Mouse (Mus musculus) adrenal gland, adult 18-20 months (tissue): ENCODE results near the gene Il1rl2. TPM values are rescaled to one million over a fixed set of nuclear protein-coding genes. Genes with fewer than 3 reads are reported as not detected.
"Not testable (repeated sequence)": the region's sequence is repeated elsewhere in the genome, so short reads cannot be mapped to it uniquely, and the experiment has no call there.

ENCODE experiments used
- DNase-seq, 2 experiments: peaks; one replicate each; pipeline ENCODE4 v3.0.0; 2021 to 2022; ENCODE audit warnings: low spot score in 2 of 2
- long read RNA-seq, 2 experiments: library from polyadenylated mRNA; stranded (forward); transcript quantifications; one replicate each; pipeline ENCODE4 v2.0.0; 2021
- total RNA-seq, 2 experiments: library from RNA; stranded (reverse); gene quantifications; 1 replicate in 1 of 2; 2 replicates in 1 of 2; pipeline ENCODE4 v1.2.3; 2021

Gene Il1rl2
- total RNA-seq = 1 to 10 TPM; 1.0 to 1.3 TPM
- long read RNA-seq, experiment 1 = 0 reads
- long read RNA-seq, experiment 2 = 0 reads

DNA sequence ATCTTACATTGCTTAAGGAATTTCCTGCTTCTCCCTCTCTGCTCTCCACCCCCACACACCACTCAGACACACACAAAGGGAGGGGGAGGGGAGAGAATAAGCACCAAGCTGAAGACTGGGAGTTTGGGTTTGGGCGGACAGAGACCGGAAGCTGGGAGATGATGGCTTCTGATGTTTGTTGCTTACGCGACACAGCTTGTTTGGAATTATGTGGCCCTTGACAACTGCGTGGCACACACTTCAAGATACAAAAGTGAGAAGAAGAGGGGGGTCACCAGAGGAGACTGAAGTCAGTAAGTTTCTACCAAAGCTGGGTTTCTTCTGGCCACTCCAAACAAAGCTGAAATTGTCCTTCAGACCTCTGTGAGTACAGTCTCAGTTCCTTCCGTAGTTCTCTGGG, at the start of gene Il1rl2:
Il1rl2 (plus strand) TSS at position 154 of the 400 bp plus-strand sequence.
- no peak for DNase-seq

DNA sequence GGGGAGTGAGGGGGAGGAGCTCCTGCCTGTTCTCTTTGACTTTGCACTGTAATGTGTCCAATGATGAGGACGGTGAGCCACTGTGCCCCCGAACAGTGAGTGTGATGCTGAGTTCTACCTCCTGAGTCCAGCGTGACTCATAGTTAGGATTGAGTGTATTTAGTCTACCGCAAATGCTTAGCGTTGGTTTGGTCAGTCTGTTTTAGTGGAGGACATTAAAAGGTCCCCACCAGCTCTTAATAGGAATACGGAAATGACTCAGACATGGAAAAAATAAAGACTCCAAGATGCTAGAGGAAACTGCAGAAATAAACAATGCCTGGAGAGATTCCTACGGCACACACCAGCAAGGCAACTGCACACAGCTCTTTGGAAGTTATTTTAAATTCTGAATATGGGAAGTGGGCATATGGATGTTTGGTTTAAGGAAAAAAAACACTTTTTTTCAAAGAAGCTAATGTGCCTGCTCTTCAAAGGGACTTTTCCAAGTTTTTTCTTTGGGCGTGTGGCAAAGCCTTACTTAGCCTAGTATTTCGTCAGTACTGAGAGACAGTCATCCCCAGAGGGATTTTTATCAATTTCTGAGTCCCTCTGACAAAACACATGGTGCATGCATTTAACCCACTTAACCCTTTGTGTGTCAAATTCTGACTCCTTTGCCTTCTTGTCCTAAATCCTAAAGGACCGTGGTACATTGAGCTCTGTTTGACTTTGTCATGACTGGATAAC, 49.0 kb upstream of the Il1rl2 start:
- DNase-seq = no peak

DNA sequence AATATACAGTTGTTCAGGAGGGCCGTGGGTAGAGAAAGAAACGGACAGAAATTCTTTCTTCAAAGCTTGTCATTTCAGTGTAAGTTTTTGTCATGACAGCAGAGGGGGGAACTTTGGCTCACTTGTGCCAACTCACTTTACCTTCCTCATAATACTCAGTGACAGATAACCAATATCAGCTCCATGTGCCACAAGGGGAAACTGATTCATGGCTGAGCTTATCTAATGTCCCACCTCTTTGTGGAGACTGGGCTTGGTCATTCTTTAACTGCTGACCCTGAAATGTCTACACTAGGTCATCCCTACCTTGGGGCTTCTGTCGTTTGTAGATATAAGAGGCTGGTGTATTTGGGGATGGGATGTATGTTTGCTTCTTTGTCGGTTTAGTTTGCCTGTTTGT, 46.5 kb upstream of the Il1rl2 start:
- DNase-seq = no peak

DNA sequence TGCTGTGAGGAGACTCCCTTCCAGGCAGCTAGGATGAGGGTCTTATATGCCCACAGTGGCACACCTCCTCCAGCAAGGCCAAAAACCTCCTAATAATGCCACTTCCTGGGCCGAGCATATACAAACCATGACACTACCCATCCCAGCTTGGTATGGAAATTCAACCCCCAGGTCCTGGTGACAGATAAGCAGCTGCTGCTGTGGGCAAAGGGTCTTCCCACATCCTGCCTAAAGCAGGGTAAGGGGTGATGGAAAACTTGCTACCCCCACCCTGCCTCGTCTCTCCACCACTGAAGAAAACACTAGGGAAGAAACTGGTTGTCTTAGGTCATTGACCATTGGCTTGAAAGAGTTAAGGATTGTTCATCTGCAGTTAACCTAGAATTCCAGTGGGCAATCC, 45.7 kb upstream of the Il1rl2 start:
- no peak for DNase-seq

DNA sequence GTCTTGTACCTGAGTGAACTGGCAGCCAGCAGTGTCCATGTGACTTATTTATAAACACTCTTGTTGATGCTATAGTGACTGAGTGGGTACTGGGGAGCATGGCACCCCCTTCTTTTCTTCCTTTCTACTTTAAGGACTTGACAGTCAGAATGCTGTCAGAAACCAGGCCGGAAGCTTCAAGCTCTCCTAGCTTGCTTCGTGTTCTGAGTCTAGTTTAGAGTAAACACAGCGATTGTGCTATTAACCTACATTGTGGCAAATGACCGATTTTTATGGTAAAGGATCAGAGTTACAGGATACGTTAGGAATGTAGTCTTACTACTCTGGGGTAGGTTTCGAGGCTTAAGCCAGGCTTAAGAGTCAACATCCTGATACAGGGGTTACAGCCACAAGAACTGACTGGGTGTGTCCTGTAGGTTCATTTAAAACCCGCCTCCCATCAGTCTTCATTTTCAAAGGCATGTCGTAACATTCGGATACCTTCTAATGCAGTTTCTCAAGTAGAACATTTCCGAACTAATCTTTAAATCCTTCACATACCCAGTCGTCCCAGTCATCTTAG, 45.1 kb upstream of the Il1rl2 start:
- no peak for DNase-seq

DNA sequence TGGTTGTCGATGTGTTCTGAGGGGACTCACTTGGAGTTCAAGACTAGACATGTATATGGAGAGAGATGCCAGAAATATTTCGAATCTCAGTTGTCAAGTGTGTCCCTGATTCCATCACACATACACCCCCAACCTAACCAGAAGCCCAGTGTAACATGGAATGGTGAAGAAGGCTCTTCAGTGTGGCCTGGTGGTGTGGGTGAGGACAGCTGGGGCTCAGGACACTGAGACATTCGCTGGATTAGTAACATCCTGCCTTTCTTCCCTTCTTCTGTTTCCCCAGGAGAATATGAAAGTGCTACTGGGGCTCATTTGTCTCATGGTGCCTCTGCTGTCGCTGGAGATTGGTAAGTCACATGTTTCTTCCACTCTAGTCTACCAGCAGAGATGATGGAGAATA, 42.5 kb upstream of the Il1rl2 start:
- no peak for DNase-seq

DNA sequence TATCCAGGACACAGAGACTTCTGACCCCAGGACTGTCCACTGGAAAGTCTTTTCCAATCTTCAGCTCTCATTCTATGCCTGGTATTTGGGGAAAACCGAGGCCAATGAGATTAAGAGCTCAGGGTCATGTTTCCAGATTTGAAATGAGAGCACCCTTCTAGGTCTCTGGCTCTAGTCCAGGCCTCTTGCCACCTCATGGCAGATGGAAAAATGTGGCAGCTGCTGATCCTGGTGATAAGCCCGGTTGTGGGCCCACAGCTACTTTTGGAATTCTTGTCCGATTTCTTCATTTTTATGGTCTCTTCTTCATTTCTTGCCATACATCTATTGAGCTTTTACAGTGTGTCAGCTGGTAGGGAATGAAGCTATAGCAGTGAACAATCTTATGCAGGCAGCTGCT, 42.0 kb upstream of the Il1rl2 start:
- DNase-seq = no peak

DNA sequence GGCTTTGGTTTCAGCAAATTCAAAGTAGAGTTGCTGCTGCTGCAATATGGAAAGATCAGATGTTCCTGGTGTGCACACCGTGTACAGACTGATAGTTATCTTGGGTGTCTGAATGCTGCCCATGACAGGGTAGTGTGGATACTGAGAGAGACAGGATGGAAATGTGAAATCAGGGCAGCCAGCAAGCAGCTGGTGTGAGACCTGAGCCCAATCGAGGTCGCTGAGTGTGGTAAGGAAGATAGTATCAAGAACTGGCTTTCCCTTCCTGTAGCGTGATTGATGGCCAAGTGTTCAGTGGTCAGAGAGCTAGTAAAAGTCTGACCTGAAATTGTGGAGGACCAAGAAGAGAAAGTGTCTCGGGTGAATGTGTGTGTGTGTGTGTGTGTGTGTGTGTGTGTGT, 40.4 kb upstream of the Il1rl2 start:
- DNase-seq = no peak

DNA sequence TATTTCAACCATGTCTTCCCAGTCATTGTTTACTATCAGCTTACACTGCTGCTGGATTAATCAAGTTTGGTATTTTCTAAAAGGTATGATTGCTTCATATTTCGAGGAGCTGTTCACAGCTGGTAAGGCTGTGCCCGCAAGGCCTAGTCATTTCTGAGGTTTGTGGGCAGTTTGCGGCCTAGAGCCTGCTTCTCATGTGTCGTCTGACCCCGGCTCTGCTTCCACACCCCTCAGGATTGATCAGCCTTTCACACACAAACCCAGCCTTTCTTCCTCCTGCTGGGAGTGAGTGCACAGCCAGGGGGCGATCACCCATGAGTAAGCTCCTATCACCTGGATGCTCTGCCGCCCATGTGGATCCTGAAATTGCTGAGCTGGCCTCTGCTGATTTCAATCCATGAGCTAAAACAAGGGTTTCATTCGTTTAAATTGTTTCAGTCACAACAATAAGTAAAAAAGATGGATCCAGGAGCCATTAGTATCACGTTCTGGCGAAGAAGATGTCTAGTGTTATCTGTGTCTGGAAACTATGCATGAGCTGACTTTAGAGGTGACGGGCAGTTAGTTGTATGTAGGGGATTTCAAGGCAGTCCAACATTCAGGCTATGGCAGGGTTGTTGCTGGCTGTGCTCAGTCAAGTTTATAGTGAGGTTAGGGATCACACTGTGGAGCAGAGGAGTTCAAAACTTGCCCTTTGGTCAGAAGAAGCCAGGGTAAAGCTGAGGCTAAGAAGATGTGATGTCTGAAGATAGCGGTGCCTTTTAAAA, 33.7 kb upstream of the Il1rl2 start:
- no peak for DNase-seq

DNA sequence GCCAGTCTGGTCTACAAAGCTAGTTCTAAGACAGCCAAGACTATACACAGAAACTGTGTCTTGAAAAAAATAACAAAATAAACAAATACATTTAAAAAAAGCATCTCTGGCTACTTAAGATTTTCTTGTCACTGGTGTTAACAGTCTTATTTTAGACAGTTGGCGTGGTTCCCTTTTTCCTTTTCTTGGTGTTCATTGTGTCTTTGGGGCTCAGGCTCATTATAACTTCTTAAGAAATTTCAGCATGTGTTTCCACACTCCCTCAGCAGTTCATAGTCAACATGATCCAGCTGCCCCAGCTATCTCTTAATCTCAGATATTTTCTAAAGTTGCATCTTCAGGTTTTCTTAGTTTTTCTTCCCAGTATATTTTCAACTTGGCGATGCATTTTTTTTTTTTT, 32.2 kb upstream of the Il1rl2 start:
- DNase-seq = no peak

DNA sequence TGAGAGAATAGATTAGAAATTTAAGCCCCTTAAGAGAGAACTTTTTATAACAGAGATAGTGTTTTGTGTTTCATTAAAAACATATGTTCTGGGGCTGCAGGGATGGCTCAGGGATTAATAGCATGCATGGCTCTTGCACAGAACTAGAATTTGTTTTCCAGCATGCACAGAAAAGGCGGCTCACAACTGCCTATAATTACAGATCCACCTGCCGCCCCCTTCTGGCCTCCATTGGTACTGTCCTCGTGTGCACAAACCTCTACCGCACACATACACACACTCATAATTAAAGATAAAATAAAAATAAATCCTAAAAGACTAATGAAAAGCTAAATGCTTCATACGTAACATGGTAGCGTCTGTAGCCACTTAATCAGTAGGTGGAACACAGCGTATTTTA, 30.5 kb upstream of the Il1rl2 start:
- DNase-seq = no peak

DNA sequence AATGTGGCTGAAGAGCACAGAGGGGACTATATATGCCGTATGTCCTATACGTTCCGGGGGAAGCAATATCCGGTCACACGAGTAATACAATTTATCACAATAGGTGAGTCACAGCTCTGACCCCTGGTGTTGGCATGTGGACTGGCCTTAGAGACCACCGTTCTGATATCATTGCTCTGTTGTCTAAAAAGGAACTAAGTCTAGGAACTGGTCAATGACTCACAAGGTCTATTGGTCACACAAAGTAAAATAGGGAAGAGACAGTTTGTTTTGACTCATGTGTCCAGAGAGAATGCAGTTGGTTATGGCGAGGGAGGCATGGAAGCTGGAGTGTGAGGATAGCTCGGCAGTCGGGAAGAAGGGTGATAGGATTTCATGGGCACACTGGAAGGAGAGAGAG, 29.6 kb upstream of the Il1rl2 start:
- DNase-seq = no peak

DNA sequence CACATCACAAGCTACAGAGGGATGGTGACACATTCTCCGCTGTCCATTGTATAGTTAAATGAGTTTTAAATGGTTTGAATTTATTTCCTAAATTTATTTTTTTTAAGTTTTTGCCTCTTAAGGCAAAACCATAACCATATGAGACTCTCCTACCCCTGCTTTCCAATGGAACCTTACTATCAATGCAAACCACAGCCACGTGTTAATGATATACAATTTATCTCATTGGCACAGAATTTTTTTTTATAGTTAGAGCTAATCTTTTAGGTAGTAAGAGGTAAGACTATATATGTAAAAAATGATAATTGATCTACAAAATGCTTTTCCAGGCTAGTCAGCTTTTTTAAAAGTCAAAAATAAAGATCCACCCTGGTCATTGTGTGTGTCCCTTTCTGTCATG, 26.4 kb upstream of the Il1rl2 start:
- no peak for DNase-seq

DNA sequence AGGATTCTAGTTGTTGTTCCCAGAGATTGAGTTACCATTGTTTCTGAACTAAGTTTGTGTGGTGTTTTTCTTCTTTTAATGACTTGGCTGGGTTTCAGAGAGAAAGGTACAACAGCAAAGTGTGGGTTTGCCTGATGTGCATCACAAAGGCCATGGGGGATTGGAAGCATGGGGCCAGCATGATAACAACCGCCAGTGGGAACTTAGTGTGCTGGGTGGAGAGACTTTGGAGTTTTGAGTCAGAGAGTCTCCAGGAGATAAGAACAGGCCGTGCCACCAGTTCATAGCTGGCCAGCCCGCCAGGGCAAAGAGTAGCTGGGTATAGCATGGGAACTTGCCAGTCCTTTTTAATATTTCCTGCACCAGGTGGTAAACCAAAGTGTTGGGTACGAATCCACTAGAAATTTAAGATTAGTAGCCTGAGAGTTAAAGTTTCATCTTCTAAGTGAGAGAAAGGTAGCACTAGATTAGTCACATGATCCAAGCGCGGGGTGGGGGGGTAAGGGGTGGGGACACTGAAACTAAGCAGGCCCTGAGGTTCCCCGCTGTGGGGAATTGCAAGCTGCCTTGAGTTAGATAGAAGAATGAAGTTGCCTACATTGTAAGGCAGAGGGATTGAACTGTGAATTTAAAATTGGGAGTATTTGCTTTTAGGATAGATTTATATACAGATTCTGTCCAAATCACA, 21.1 kb upstream of the Il1rl2 start:
- DNase-seq = no peak

DNA sequence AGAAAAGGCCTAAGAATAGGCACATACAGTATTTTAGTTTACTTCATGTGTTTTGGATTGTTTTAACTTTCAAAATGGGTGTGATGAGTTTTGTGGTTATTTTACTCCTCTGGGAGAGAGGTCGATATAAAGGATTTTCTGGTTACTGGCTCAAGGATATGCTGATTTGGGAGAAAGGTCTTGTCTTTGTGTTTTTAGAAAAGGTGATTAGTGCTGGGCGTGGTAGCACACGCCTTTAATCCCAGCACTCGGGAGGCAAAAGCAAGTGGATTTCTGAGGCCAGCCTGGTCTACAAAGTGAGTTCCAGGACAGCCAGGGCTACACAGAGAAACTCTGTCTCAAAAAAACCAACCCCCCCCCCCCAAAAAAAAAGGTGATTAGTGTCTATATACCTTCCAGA, 20.1 kb upstream of the Il1rl2 start:
- not testable (repeated sequence) for DNase-seq

DNA sequence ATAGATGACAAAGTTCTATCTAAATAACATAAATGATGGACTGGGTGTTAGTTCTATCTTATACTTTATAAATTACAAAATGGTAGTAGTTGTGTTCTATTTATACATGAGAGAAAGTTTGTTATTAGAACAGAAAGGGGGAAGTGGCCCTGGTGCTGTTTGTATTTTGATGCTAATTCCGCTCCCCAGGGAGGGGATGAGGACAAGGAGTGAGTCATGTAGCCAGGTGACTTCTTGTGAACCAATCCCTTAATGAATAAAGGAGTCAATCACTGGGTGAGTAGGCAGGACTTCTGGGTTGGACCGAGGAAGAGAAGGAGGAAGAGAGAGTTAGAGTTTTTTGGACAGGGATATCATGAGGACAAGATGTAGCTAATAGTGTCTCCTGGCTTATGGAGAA, 18.3 kb upstream of the Il1rl2 start:
- DNase-seq = no peak

DNA sequence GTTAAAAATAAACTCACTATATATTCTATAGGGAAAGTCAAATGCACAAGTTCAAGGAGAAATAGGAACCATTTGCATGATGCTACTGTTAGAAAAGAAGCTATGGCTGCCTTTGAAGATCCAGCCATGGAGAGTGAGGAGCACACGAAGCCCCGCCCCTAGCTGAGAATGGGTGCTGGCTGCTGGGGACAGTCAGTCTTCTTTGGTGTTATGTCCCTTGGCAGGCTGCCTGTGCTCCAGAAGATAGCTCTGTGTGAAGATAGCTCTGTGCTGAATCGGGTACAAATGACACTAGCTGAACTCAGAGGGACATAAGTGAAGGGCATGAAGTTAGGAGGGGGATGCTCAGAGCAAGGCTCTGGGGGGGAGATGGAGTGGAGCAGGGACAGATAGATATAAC, 13.3 kb upstream of the Il1rl2 start:
- no peak for DNase-seq

DNA sequence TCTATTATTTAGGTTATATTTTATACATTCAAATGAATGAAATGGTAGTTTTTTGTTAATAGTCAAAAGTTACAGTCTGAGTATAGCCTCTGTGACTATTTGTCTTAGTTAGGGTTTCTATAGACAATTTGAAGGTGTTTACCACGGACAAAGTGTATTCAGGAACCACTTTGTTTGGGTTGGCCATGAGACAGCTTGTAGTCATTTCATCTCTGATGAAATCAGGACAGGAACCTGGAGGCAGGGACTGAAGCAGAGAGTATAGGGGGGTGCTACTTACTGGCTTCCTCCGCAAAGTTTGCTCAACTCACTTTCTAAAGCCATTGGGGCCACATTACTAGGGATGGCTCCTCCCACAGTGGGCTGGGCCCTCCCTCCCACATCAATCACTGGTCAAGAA, 12.8 kb upstream of the Il1rl2 start:
- no peak for DNase-seq

DNA sequence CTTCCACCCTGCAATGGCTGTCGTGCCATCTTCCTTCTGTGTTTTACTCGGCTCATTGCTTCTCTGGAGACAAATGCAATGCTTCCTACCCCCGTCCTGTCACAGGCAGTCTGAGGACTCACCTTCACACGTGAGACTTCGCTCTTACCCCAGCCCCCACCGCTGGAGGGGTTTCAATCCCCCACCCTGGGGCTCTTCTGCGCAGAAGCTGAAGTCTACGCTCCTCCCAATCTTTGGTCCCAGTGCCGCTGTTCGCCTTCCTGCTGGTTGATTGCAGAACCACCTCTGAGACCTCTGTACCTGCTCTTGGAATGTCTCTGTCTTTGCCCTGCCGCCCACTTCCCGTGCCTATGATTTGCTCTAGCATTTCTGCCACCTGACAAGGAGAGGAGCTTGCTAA, 10.4 kb upstream of the Il1rl2 start:
- no peak for DNase-seq

DNA sequence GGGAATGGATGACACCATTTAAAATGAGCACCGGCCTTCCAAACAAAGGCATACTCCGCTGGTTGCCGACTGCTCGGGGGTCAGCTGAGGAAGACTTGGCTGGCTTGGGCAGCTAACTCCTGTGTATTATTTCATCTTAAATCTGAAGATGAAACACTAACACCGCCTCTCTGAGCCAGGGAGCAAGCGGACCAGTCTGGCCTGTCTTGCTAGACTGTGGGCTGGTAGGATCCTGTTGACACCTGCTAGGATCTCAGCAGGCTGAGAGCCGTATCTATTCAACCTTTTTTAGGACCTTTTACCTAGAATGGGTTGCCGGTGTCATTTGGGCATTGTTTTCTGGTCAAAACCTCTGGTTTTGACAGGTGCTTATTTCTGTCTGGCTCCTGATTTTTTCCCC, 6.8 kb upstream of the Il1rl2 start:
- DNase-seq = no peak

DNA sequence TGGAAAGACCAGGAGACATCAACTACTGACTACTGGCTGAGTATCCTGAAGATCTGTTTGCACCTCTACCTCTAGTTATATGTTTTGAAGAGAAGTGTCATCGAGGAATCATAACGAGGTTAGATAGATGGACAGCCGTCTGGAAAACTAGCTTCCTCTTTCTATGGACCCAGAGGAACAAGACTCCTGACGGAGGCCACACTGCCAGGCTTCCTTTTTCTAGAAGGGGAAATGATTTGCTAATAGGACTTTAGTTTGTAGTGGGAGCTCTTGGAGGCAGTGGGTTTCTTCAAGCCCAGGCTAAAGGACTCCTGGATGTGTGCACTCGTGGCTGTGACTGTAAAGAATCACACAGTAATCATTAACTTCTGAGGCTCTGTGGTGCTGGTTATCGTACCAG, 2.6 kb upstream of the Il1rl2 start:
- no peak for DNase-seq

DNA sequence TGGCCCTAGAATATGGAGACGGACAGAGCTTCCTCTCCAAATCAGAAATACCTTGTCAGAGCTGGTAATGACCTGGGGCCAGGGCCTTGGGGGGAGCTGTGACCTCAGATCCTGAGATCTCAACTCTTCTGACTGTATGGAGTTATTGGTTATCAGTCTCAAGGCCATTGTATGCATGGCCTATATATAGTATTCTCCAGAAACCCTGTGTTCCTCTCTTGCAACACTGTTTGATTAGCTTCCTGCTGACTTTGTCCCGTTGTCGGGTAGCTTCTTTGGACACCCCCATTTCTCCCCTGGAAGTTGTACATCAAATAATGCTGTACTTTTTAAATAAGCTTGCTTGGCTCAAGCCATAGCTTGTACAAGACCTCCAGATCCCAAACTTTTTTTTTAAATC, 1.9 kb upstream of the Il1rl2 start:
- DNase-seq = no peak
